Mouse (Mus musculus) frontal cortex, postnatal 14 days (tissue): ENCODE measurements around the gene Mapk8ip2.
A peak's percentile ranks its signal among the peaks of the same experiment; 100 is the strongest.

ENCODE experiments used
- DNase-seq, 2 experiments: peaks; one replicate each; pipeline ENCODE4 v3.0.0; 2022; ENCODE audit warnings: low spot score in 2 of 2

Mapk8ip2 gene

GRCm38 (mm10) chr15:89452906-89453864, 528 bp upstream of the Mapk8ip2 start:
- DNase-seq, result no peak

- DNase-seq, result no peak
Observed at GRCm38 (mm10) chr15:89454857-89455256, 1.1 kb downstream of the Mapk8ip2 start.

- no peak for DNase-seq
Observed at GRCm38 (mm10) chr15:89455642-89456041, 1.9 kb downstream of the Mapk8ip2 start.

- no peak for DNase-seq
Observed at GRCm38 (mm10) chr15:89458942-89459341, 5.2 kb downstream of the Mapk8ip2 start.

GRCm38 (mm10) chr15:89459821-89460220, 6.1 kb downstream of the Mapk8ip2 start:
- no peak for DNase-seq

- no peak for DNase-seq
Observed at GRCm38 (mm10) chr15:89460298-89460697, 6.6 kb downstream of the Mapk8ip2 start.

GRCm38 (mm10) chr15:89461321-89461720, 7.6 kb downstream of the Mapk8ip2 start:
- DNase-seq, result no peak

GRCm38 (mm10) chr15:89462176-89462575, 8.5 kb downstream of the Mapk8ip2 start:
- DNase-seq, result no peak

- no peak for DNase-seq
Observed at GRCm38 (mm10) chr15:89463334-89464235, 9.9 kb downstream of the Mapk8ip2 start.

- DNase-seq, result no peak
Observed at GRCm38 (mm10) chr15:89465052-89465451, 11.3 kb downstream of the Mapk8ip2 start.

- DNase-seq, result no peak
Observed at GRCm38 (mm10) chr15:89468577-89468976, 14.9 kb downstream of the Mapk8ip2 start.

- no peak for DNase-seq
Observed at GRCm38 (mm10) chr15:89471476-89471875, 17.8 kb downstream of the Mapk8ip2 start.

- no peak for DNase-seq
Observed at GRCm38 (mm10) chr15:89473370-89473769, 19.7 kb downstream of the Mapk8ip2 start.

GRCm38 (mm10) chr15:89473921-89474320, 20.2 kb downstream of the Mapk8ip2 start:
- no peak for DNase-seq

GRCm38 (mm10) chr15:89474596-89475292, 21.0 kb downstream of the Mapk8ip2 start:
- no peak for DNase-seq

GRCm38 (mm10) chr15:89475293-89475600, 21.5 kb downstream of the Mapk8ip2 start:
- DNase-seq, result no peak

- peak; percentile 88 to 89 for DNase-seq
Observed at GRCm38 (mm10) chr15:89475611-89476474, 22.1 kb downstream of the Mapk8ip2 start.

GRCm38 (mm10) chr15:89476475-89476815, 22.7 kb downstream of the Mapk8ip2 start:
- DNase-seq, result no peak

- no peak for DNase-seq
Observed at GRCm38 (mm10) chr15:89477091-89477491, 23.4 kb downstream of the Mapk8ip2 start, which contains the start of gene Arsa. Gene Arsa (minus strand): TSS chr15:89477425.

GRCm38 (mm10) chr15:89477806-89478205, 24.1 kb downstream of the Mapk8ip2 start:
- DNase-seq, result no peak

GRCm38 (mm10) chr15:89478622-89479021, 24.9 kb downstream of the Mapk8ip2 start:
- no peak for DNase-seq
